Mouse (Mus musculus) testis, adult 2 months (tissue): ENCODE measurements at regions not wholly inside any gene's neighbourhood (a gene's known extent, or its start where the extent isn't known, plus 50 kb on each side); places are given as distances from the start of the nearest gene placed in this dataset.

Source experiments
- H3K27ac ChIP-seq: fragments of 200-500 bp; 2 replicates; pipeline ENCODE4 v1.5.1; 2012; ENCODE audit warnings: low read depth, low read length; ENCODE audit not compliant: control insufficient read depth, insufficient read depth
- H3K27me3 ChIP-seq: fragments of 200-500 bp; 2 replicates; pipeline ENCODE4 v1.6.1; 2012; ENCODE audit warnings: mild to moderate bottlenecking, low read length, moderate library complexity; ENCODE audit not compliant: control insufficient read depth, insufficient read depth
- H3K36me3 ChIP-seq: fragments of 200-500 bp; 2 replicates; pipeline ENCODE4 v1.6.1; 2012; ENCODE audit warnings: mild to moderate bottlenecking, low read length; ENCODE audit not compliant: control insufficient read depth, insufficient read depth
- H3K4me1 ChIP-seq: fragments of 200-500 bp; 2 replicates; pipeline ENCODE4 v1.6.1; 2012; ENCODE audit warnings: low read length; ENCODE audit not compliant: control insufficient read depth, insufficient read depth
- H3K4me3 ChIP-seq: fragments of 200-500 bp; 2 replicates; pipeline ENCODE4 v1.5.1; 2012; ENCODE audit warnings: low read depth, mild to moderate bottlenecking, low read length, moderate library complexity, mixed read lengths; ENCODE audit not compliant: control insufficient read depth
- CTCF ChIP-seq: fragments of 200-500 bp; IDR thresholded peaks from 2 replicates; pipeline ENCODE4 v1.5.1; 2012; ENCODE audit warnings: low read depth, mild to moderate bottlenecking, inconsistent platforms, low read length, moderate library complexity; ENCODE audit not compliant: control insufficient read depth, insufficient read depth, insufficient replicate concordance
- POLR2A ChIP-seq: fragments of 200-500 bp; IDR thresholded peaks from 2 replicates; pipeline ENCODE4 v1.6.1; 2012; ENCODE audit warnings: low read depth, mild to moderate bottlenecking, inconsistent platforms, low read length, moderate library complexity; ENCODE audit not compliant: control insufficient read depth

GRCm38 (mm10) chr5:97831421-97831820 lies 199.4 kb downstream of the Antxr2 start:
- Histone ChIP-seq H3K4me3 (no peak overlapping the region), H3K27me3 (no peaks in the 10 kb centered on the region), H3K4me1 (no peaks in the 10 kb centered on the region), H3K27ac (no peak overlapping the region), H3K36me3 (no peaks in the 10 kb centered on the region)
- TF ChIP-seq CTCF: no peak
- TF ChIP-seq POLR2A: no peak

GRCm38 (mm10) chr5:97817485-97817884 lies 213.4 kb downstream of the Antxr2 start:
- no peaks in the 10 kb centered on the region for H3K27me3 ChIP-seq
- H3K27ac ChIP-seq: no peak overlapping the region
- H3K4me1 ChIP-seq: no peaks in the 10 kb centered on the region
- no peak overlapping the region for H3K4me3 ChIP-seq
- TF ChIP-seq CTCF (no peak), POLR2A (no peak)
- no peaks in the 10 kb centered on the region for H3K36me3 ChIP-seq

- Histone ChIP-seq H3K36me3 (no peaks in the 10 kb centered on the region), H3K27me3 (no peaks in the 10 kb centered on the region), H3K4me3 (no peak overlapping the region), H3K27ac (no peak overlapping the region), H3K4me1 (no peaks in the 10 kb centered on the region)
- TF ChIP-seq CTCF (no peak), POLR2A (no peak)
These were observed 215.5 kb downstream of the Antxr2 start for GRCm38 (mm10) chr5:97815357-97815756.

GRCm38 (mm10) chr5:97814700-97815099 lies 216.1 kb downstream of the Antxr2 start:
- Histone ChIP-seq H3K36me3 (no peaks in the 10 kb centered on the region), H3K27me3 (no peaks in the 10 kb centered on the region), H3K4me1 (no peaks in the 10 kb centered on the region), H3K4me3 (no peak overlapping the region), H3K27ac (no peak overlapping the region)
- TF ChIP-seq CTCF (no peak), POLR2A (no peak)

GRCm38 (mm10) chr5:97812611-97813350 lies 218.1 kb downstream of the Antxr2 start:
- H3K27me3 ChIP-seq: no peaks in the 10 kb centered on the region
- TF ChIP-seq CTCF (no peak), POLR2A (no peak)

GRCm38 (mm10) chr5:97809007-97809406 lies 221.8 kb downstream of the Antxr2 start:
- TF ChIP-seq POLR2A (no peak), CTCF (no peak)
- no peak overlapping the region for H3K27ac ChIP-seq
- H3K27me3 ChIP-seq: no peaks in the 10 kb centered on the region
- no peaks in the 10 kb centered on the region for H3K4me1 ChIP-seq
- no peaks in the 10 kb centered on the region for H3K36me3 ChIP-seq
- H3K4me3 ChIP-seq: no peak overlapping the region

More at GRCm38 (mm10) chr5:97812611-97813350, 218.1 kb downstream of the Antxr2 start:
- Histone ChIP-seq H3K4me1 (no peaks in the 10 kb centered on the region), H3K36me3 (no peaks in the 10 kb centered on the region), H3K27ac (no peak overlapping the region), H3K4me3 (no peak overlapping the region)

- H3K27me3 ChIP-seq: no peaks in the 10 kb centered on the region
- H3K4me1 ChIP-seq: no peaks in the 10 kb centered on the region
- no peak for TF ChIP-seq CTCF
- TF ChIP-seq POLR2A: no peak
- no peak overlapping the region for H3K27ac ChIP-seq
- H3K36me3 ChIP-seq: no peaks in the 10 kb centered on the region
- H3K4me3 ChIP-seq: no peak overlapping the region
These were observed 223.7 kb downstream of the Antxr2 start for GRCm38 (mm10) chr5:97807171-97807570.

GRCm38 (mm10) chr5:97806754-97807153 lies 224.1 kb downstream of the Antxr2 start:
- Histone ChIP-seq H3K27ac (no peak overlapping the region), H3K36me3 (no peaks in the 10 kb centered on the region), H3K27me3 (no peaks in the 10 kb centered on the region), H3K4me1 (no peaks in the 10 kb centered on the region), H3K4me3 (no peak overlapping the region)
- TF ChIP-seq POLR2A: no peak
- no peak for TF ChIP-seq CTCF
